Mouse (Mus musculus): ENCODE results near the gene Zswim2. TPM values are rescaled to one million over a fixed set of nuclear protein-coding genes. Genes with fewer than 3 reads are reported as not detected.

Gene Zswim2
- not detected for total RNA-seq (2023)

GRCm38 (mm10) chr2:83940931-83941361, at the start of gene Zswim2:
Gene Zswim2, minus strand, starts transcription at chr2:83941228.

DNA sequence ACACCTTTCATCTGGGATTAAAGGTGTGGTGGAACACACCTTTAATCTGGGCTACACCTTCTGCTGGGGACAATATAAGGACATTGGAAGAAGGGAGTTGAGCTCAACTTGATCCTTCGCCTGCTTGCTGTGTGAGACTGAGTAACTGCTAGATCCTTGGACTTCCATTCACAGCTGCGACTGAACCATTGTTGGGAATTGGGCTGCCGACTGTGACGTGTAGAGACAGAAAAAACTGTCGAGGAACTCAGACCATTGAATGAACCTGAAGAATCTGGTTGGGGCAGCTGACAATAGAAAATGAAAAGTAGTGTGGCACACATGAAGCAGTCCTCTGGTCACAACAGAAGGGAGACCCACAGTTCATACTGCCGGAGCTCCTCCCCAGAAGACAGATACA, 49.2 kb upstream of the Zswim2 start, which contains the start of gene Gm13691:
Gm13691 (plus strand) TSS at position 301 of the 400 bp plus-strand sequence.

DNA sequence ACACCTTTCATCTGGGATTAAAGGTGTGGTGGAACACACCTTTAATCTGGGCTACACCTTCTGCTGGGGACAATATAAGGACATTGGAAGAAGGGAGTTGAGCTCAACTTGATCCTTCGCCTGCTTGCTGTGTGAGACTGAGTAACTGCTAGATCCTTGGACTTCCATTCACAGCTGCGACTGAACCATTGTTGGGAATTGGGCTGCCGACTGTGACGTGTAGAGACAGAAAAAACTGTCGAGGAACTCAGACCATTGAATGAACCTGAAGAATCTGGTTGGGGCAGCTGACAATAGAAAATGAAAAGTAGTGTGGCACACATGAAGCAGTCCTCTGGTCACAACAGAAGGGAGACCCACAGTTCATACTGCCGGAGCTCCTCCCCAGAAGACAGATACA, 43.4 kb upstream of the Zswim2 start, which contains the start of gene Gm13697:
Gm13697 (plus strand) TSS at position 301 of the 400 bp plus-strand sequence.

GRCm38 (mm10) chr2:83978633-83979032, 37.6 kb upstream of the Zswim2 start, which contains the start of gene Gm13694:
Gene Gm13694, plus strand, starts transcription at chr2:83978933.

DNA sequence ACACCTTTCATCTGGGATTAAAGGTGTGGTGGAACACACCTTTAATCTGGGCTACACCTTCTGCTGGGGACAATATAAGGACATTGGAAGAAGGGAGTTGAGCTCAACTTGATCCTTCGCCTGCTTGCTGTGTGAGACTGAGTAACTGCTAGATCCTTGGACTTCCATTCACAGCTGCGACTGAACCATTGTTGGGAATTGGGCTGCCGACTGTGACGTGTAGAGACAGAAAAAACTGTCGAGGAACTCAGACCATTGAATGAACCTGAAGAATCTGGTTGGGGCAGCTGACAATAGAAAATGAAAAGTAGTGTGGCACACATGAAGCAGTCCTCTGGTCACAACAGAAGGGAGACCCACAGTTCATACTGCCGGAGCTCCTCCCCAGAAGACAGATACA, 31.8 kb upstream of the Zswim2 start, which contains the start of gene Gm13696:
Gm13696 (plus strand) TSS at position 301 of the 400 bp plus-strand sequence.

DNA sequence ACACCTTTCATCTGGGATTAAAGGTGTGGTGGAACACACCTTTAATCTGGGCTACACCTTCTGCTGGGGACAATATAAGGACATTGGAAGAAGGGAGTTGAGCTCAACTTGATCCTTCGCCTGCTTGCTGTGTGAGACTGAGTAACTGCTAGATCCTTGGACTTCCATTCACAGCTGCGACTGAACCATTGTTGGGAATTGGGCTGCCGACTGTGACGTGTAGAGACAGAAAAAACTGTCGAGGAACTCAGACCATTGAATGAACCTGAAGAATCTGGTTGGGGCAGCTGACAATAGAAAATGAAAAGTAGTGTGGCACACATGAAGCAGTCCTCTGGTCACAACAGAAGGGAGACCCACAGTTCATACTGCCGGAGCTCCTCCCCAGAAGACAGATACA, 26.0 kb upstream of the Zswim2 start, which contains the start of gene Gm13695:
Gm13695 (plus strand) TSS at position 301 of the 400 bp plus-strand sequence.

GRCm38 (mm10) chr2:83961203-83961602, 20.2 kb upstream of the Zswim2 start, which contains the start of gene Gm13693:
Gene Gm13693, plus strand, starts transcription at chr2:83961503.

GRCm38 (mm10) chr2:83955393-83955792, 14.4 kb upstream of the Zswim2 start, which contains the start of gene Gm13698:
Gene Gm13698, plus strand, starts transcription at chr2:83955693.

Other genes with a start within 250 kb of the Zswim2 start
- 10 to 100 TPM; 43.3 to 48.3 TPM for gene Itgav, start 216.8 kb downstream of the Zswim2 start, total RNA-seq (2023)
- under 1 TPM; 0.58 to 0.86 TPM for gene Fam171b, start 128.6 kb downstream of the Zswim2 start, total RNA-seq (2023)
- gene Gm13698, start 14.5 kb upstream of the Zswim2 start, total RNA-seq (2023): 1 to 10 TPM; 2.8 to 3.5 TPM
- gene Gm13693, start 20.3 kb upstream of the Zswim2 start, total RNA-seq (2023): 1 to 10 TPM; 2.8 to 3.5 TPM
- 1 to 10 TPM in 1 of 2 experiments, not detected in 1; 8.5 TPM for gene Gm13695, start 26.1 kb upstream of the Zswim2 start, total RNA-seq (2023)
- 1 to 10 TPM; 2.8 to 3.5 TPM for gene Gm13696, start 31.9 kb upstream of the Zswim2 start, total RNA-seq (2023)
- 1 to 10 TPM; 2.8 to 3.5 TPM for gene Gm13694, start 37.7 kb upstream of the Zswim2 start, total RNA-seq (2023)
- gene Gm13697, start 43.5 kb upstream of the Zswim2 start, total RNA-seq (2023): 1 to 10 TPM; 2.8 to 3.5 TPM
- 1 to 10 TPM; 2.8 to 3.5 TPM for gene Gm13691, start 49.3 kb upstream of the Zswim2 start, total RNA-seq (2023)

All from T-cell, adult 66 days (primary cell).